Mouse (Mus musculus) CD4-positive, CD25-positive, alpha-beta regulatory T cell, adult 4 months (primary cell): ENCODE data around the gene Svs6. TPM values are rescaled to one million over a fixed set of nuclear protein-coding genes. Genes with fewer than 3 reads are reported as not detected.
"Not testable (repeated sequence)": the region's sequence is repeated elsewhere in the genome, so short reads cannot be mapped to it uniquely, and the experiment has no call there.

Source experiments
- ATAC-seq: one replicate; pipeline ENCODE4 v1.8.0; 2017
- polyA plus RNA-seq, 2 experiments: library from polyadenylated mRNA; unstranded; fragments of 100-300 nt; shearing (Covaris generic); gene quantifications; one replicate each; pipeline ENCODE4 v1.2.1; 2017

Gene Svs6
- not detected for polyA plus RNA-seq

DNA sequence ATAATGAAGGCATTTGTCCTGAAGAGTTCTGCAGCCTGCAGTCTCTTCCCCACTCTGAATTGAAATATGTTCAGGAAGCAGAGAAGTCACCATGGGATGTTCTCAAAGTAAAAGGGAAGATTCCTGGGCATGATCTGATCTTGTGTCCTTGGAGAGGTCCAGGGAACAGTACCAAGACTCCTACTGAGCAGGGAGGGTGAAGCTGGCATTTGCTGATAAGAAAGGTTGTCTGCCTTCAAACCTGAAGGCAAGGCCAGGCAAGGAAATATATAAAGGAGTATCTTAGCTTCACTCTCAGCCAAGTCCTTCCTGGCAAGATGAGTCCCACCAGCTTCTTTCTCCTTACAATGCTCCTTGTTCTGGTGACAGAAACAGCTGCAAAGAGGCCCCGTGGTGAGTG lies at the start of gene Svs6:
Gene Svs6, plus strand, starts transcription at position 301 of the 400 bp plus-strand sequence.
- ATAC-seq, result not testable (repeated sequence)

DNA sequence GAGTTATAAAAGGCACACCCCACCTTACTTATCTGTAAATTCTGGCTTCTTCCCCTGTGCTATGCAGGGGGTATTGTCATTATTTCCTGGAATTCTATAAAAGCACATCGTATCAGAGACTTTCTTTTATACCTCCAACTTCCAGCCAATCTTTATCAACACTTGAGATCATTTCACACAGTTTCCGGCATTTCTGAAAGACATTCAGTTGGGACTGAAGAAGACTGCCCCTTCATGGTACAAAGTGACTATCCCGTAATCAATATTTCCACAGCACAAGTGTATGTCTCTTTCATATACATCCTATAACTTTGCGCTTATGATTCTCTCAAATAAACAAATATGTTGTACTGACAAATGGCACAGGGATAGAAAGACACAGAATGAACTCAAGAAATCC lies 38.2 kb upstream of the Svs6 start, which contains the start of gene Svs4:
Gene Svs4, minus strand, starts transcription at position 101 of the 400 bp plus-strand sequence.
- ATAC-seq, result no peak

DNA sequence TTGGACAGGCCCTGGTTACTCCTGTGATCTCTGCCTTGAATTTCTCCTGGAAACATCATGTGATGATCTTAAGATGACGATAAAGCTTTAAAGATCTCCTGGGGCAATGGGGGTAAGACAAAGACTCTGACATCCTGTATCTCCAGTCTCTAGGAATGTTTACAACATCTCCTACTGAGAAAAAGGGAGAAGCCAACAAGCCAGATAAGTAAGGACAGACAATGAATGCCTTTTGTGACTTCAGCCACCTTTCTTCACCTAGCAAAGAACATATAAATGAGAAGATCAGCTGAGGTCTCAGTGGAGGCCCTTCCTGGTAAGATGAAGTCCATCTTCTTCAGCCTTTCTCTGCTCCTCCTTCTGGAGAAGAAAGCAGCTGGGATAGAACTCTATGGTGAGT lies 27.6 kb upstream of the Svs6 start, which contains the start of gene Svs3a:
Gene Svs3a, plus strand, starts transcription at position 301 of the 400 bp plus-strand sequence.
- not testable (repeated sequence) for ATAC-seq

DNA sequence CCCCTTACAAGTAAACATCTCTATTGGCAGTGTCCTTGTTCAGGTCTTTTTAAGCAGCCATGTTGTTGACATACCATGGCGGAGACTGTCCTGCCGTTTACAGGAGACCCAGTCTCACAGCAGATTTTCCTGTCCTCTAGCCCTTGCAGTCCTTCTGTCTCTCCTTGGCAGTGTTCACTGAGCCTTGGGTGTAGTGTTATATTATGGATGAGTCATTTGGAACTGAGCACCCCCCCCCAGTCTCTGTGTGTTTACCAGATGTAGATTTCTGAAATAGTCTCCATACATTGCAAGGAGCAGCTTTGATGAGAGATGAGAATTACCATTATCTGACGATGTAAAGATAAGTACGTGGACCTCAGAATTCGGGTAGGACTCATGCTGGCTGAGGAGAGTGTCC lies 4.0 kb upstream of the Svs6 start:
- no peak for ATAC-seq

DNA sequence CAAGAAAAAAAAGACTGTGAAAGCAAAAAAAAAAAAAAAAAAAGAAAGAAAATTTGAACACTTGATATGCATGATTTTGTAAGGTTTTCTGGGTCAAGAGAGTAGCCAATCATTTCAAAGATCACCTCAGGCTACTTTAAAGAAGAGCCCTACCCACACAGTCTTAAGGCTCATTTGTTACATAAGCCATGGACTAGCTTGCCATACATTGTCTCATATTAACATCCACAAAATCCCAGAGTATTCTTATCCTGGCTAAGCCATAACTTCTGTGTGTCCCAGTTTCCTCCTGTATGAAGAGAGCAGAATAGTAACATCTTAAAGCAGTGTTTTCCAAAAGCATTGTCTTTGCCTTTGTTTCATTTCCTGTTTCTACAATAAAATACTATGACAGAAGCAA lies 1.1 kb upstream of the Svs6 start:
- not testable (repeated sequence) for ATAC-seq

DNA sequence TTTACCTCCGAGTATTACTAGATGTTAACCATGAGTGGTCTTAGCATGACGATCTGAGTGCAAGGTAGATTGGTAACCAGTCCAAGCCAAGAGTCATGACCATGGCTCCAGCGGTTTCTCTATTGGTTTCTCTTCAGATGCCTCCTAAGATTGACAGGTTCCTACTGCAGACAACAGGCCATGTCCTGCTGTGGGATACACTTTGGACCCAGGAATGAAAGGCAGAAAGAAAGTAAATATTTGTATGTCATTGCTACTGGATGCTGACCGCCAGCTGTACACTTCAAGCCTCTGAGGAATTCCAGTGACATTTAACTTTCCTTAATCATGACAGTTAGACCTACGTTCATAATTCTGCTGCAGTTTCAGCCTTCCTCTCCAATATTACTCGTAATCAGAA lies 4.4 kb downstream of the Svs6 start:
- ATAC-seq, result no peak

DNA sequence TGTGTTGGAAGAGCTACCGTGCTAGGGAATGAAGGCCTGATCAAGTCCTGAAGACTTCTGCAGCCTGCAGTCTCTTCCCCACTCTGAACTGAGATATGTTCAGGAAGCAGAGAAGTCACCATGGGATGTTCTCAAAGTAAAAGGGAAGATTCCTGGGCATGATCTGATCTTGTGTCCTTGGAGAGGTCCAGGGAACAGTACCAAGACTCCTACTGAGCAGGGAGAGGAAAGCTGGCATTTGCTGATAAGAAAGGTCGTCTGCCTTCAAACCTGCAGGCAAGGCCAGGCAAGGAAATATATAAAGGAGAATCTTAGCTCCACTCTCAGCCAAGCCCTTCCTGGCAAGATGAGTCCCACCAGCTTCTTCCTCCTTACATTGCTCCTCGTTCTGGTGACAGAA lies 15.9 kb downstream of the Svs6 start, which contains the start of gene Svs5:
Gene Svs5, plus strand, starts transcription at position 301 of the 400 bp plus-strand sequence.
- ATAC-seq, result not testable (repeated sequence)

DNA sequence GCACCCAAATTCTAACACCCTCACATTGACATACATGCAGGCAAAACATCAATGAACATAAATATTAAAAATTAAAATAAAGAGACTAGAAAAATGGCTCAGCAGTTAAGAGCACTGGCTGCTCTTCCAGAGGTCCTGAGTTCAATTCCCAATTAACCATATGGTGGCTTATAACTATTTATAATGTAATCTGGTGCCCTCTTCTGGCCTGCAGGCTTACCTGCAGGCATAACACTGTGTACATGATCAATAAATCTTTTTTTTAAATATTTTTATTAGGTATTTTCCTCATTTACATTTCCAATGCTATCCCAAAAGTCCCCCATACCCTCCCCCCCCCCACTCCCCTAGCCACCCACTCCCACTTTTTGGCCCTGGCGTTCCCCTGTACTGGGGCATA lies 27.2 kb downstream of the Svs6 start:
- not testable (repeated sequence) for ATAC-seq

DNA sequence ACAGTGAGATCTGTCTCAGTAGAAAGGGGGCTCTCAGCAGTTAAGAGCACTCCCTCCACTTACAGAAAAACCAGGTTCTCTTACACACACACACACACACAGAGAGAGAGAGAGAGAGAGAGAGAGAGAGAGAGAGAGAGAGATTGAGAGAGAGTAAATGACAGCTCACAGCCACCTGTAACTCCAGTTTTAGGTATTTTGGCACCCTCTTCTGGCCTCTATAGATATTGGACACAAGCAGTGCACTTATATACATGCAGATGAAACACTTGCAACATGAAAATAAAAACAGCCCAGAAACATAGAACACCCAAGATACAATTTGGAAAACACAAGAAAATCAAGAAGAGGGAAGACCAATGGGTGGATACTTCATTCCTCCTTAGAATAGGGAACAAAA lies 31.1 kb downstream of the Svs6 start:
- not testable (repeated sequence) for ATAC-seq

DNA sequence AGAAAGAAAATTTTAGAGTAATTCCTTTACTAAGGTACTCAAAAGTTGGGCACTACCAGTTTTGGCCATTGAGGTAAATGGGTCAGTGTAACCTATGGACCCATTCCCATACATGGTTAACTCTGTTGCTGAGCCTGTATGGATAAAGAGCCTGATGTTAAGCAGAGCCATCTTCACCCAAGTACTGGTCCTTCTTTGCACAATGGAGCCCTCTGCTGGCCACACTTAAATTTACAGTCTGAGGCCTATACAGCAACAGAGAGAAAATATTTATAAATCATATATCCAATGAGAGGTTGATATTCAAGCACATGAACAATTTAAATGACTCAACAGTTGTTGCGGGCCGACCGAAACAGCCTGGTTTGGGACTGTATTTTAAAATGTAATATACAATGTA lies 32.4 kb downstream of the Svs6 start:
- no peak for ATAC-seq

DNA sequence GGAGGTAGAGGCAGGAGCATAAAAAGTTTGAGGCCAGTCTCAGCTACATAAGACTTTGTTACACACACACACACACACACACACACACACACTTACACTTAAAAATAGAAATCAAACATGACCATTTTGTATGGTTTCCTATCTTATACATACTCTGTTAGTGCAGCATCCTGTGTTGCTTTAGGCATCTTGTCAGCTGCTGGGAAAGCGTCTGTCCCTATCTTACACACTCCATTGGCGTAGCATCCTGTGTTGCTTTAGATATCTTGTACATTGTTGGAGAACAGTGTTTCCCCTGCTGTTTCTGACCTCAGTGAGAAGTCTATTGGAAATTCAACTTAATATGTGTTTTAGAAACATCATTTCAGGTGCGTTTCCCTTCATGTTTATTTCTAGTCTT lies 36.1 kb downstream of the Svs6 start:
- ATAC-seq, result no peak

DNA sequence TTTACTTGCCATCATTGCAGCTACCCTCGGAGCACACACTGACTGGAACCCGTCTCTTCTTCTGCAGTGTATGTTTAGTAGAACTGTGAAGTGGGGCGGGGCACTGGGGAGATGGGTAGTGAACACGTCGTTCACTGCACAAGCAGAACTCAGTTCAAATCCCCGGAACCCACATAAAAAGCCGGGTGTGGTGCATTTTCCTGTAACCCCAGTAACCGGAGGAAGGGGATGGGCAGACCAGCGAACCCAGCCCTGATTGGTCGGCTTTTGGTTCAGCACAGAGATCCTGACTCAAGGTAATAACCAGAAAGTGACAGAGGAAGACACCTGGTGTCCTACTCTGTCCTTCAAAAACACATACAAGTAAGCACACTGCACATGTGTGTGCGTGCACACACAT lies 36.8 kb downstream of the Svs6 start:
- no peak for ATAC-seq

DNA sequence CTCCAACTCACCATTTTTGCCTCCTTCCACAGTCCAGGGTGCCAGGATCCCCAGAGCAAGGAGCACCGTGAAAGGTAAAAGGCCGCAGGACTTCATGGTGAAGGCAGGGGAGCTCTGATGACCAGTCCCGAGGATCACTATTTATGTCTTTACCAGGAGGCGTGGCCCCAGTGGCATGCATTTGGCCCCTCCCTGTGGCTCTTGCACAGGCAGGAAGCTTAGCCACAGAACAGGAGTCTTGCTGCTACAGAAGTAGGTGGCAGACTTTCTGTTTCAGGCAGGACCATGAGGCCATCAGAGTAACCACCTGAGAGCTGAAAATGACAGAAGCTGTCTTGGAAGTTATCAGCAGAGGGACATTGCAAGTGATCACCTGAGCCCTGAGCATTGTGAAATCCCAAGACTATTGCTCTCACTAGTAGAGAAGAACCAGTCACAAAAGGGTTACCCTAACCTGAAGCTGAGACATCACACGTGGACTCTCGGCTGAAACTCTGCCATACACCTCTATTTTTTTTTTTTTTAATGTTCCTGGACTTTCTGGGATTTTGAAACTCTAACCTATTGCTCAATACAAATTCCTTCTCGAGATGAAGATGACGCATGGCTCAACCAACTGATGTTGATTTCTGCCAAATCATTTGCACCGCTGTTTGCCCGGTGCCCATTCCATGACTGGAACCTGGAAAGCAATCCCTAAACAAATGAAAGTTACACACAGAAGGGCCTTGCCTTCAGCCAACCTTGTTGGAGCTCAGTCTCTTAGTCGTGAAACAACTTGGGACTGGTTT lies 39.8 kb downstream of the Svs6 start:
- no peak for ATAC-seq

DNA sequence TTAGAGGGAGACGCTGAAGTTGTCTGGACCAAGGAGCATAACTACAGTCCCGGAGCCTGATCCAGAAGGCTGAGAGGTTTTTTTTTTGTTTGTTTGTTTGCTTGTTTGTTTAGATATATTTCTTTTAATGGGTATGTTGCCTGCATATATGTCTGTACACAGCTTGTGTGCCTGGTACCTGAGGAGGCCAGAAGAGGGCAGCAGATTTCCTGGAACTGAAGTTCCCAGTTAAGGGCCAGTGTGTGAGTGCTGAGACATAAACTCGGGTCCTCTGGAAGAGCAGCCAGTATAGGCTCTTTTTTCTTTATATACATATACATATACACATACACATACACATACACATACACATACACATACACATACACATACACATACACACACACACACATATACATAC lies 41.8 kb downstream of the Svs6 start:
- no peak for ATAC-seq

DNA sequence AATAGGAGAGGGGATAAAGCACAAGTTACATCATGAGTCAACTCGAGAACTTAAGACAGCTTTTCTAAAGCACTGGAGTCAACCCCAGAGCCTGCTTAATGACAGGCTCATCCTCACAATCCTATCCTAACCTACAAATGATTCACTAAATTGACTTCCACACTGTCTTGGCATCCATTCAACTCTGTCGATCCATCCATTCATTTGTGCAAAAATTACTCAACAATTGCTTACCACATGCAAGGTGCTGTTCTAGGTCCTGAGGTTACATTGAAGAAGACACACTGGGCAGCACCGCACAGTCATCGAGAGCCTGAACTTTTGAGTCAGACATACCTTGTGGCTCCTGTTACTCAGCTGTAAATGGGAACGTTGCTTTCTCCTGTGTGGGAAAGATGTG lies 42.5 kb downstream of the Svs6 start:
- ATAC-seq, result no peak

DNA sequence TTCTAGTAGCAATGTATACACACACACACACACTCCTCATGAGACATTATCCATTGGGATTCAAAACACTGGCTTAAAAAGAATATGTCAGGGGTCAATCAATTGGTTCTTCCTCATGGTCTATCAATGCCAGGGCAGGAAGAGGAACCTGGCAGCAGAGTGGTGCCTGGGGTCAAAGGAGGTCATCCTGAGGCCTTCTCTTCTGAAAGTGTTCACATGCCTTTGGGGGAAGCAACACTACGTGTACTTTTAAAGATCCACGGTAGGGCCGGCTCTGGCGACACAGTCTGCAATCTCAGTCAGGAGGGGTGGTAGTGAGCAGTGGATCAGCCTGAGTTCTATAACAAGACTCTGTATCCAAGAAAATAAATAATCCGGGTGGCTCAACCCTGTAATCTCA lies 43.1 kb downstream of the Svs6 start:
- no peak for ATAC-seq

DNA sequence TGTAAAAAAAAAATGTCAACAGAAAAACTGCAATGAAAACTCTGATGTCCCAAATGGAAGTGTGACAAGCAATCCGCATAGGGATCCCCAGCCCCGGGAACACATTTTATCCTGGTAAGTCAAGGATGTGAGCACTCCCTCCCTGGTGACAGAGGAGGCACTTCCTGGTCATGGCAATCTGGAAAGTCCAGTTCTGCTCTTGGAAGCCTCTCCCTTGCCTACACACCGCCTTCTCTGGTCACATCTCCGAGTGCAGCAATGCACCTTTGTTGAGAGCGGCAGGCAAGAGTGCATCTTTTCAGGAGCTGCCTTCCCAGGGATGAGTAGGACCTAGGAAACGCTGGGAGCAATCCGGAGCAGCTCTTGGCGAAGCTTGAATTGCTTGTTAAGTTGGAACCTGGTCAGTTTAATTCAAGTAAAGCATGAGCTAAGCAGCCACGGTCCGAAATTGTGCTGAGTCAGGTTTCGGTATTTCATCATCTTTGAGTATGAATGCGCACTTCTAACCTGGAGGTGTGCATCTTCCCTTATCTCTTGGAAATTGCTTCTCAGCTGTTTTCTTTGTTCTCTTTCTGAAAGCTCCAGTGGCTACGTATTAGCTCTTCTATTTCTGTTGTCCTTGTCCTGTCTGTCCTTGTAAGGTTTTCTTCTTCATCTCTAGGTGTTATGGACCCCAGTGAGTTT lies 44.6 kb downstream of the Svs6 start:
- ATAC-seq, result no peak

DNA sequence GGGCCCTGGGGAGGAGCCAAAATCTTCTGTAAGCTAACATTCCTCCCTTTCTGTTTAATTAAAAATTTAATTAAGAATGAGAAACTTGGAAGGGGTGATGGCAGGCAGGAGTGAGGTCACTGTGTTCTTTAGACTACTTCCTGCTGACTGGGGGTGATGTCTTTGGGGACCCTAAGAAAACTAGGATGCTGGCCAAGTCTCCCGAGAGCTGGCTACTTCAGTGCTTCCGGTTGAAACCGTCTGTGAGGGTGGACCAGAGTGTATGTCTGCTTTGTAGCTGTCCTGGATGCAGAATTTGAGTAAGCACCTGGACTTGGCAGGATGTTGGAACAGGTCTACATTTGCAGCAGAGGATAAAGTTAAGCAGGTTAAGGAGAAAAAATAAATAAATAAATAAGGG lies 50.4 kb downstream of the Svs6 start:
- ATAC-seq, result no peak

Other genes with a start within 250 kb of the Svs6 start
- gene Stk4, start 246.4 kb upstream of the Svs6 start, polyA plus RNA-seq, result 100 to 1,000 TPM; 158 to 175 TPM
- gene Tomm34, start 245.6 kb upstream of the Svs6 start, polyA plus RNA-seq, result 100 to 1,000 TPM; 132 to 139 TPM
- gene Kcns1, start 145.6 kb upstream of the Svs6 start, polyA plus RNA-seq, result under 1 TPM in 1 of 2 experiments, not detected in 1; 0.22 TPM
- not detected for gene Wfdc5, start 134.0 kb upstream of the Svs6 start, polyA plus RNA-seq
- gene Wfdc12, start 126.1 kb upstream of the Svs6 start, polyA plus RNA-seq, result not detected
- not detected for gene Wfdc15a, start 116.6 kb upstream of the Svs6 start, polyA plus RNA-seq
- not detected for gene Wfdc15b, start 95.1 kb upstream of the Svs6 start, polyA plus RNA-seq
- gene Svs2, start 78.3 kb upstream of the Svs6 start, polyA plus RNA-seq, result not detected
- gene Svs3b, start 60.1 kb upstream of the Svs6 start, polyA plus RNA-seq, result not detected
- gene Svs4, start 38.3 kb upstream of the Svs6 start, polyA plus RNA-seq, result not detected
- gene Svs3a, start 27.5 kb upstream of the Svs6 start, polyA plus RNA-seq, result not detected
- not detected for gene Svs5, start 16.0 kb downstream of the Svs6 start, polyA plus RNA-seq
- gene Slpi, start 72.3 kb downstream of the Svs6 start, polyA plus RNA-seq, result 1 to 10 TPM in 1 of 2 experiments, under 1 TPM in 1; 0.75 to 1.1 TPM
- gene Rbpjl, start 86.4 kb downstream of the Svs6 start, polyA plus RNA-seq, result not detected
- gene Matn4, start 88.4 kb downstream of the Svs6 start, polyA plus RNA-seq, result not detected
- 10 to 100 TPM; 69.7 to 93.7 TPM for gene Sdc4, start 127.1 kb downstream of the Svs6 start, polyA plus RNA-seq
- gene Sys1, start 140.2 kb downstream of the Svs6 start, polyA plus RNA-seq, result 10 to 100 TPM in 1 of 2 experiments, 1 to 10 TPM in 1; 8.8 to 15.1 TPM
- gene Gm20458, start 144.2 kb downstream of the Svs6 start, polyA plus RNA-seq, result not detected
- not detected for gene Trp53tg5, start 157.0 kb downstream of the Svs6 start, polyA plus RNA-seq
- gene Dbndd2, start 169.4 kb downstream of the Svs6 start, polyA plus RNA-seq, result 1 to 10 TPM; 3.7 to 4.5 TPM
- 10 to 100 TPM; 17.0 to 27.0 TPM for gene Pigt, start 180.8 kb downstream of the Svs6 start, polyA plus RNA-seq
- gene Wfdc2, start 245.7 kb downstream of the Svs6 start, polyA plus RNA-seq, result 1 to 10 TPM; 2.2 to 3.0 TPM